Mouse (Mus musculus): ENCODE measurements at regions not wholly inside any gene's neighbourhood (a gene's known extent, or its start where the extent isn't known, plus 50 kb on each side); places are given as distances from the start of the nearest gene placed in this dataset.
"Not testable (repeated sequence)": the region's sequence is repeated elsewhere in the genome, so short reads cannot be mapped to it uniquely, and the experiment has no call there.

DNA sequence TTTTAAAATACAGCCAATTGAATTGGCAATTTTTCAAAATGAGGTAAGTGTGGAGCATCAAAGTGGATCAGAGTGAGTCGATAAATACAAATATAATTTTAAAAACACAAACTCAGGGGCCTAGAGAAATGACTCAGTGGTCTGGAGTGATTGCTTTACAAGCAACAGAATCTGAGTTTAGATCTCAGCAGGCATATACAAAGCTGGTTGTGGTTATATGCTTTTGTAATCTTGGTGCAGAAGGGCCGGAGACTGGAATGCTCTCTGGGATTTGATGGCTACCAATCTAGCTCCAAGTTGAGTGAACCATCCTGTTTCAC, 235.0 kb upstream of the Cdh8 start:
- no peak for TF ChIP-seq CTCF (IDR thresholded peaks at IDR 0.05; ENCODE audit: low read depth)
- Histone ChIP-seq H3K4me2 (ENCODE audit: low read depth, low read length) (no peak overlapping the region), H3K4me3 (ENCODE audit: low read length) (no peak overlapping the region), H3K27ac (no peak overlapping the region), H3K27me3 (ENCODE audit: insufficient read depth, low read length) (no peaks in the 10 kb centered on the region), H3K36me3 (ENCODE audit: insufficient read depth, low read length) (no peaks in the 10 kb centered on the region), H3K9me3 (ENCODE audit: low read length) (no peaks in the 10 kb centered on the region), H3K9ac (replicated peaks; ENCODE audit: low read length) (no peak overlapping the region), H3K4me1 (ENCODE audit: insufficient read depth, low read length) (no peaks in the 10 kb centered on the region)
- ATAC-seq (no peak), DNase-seq (ENCODE audit: low spot score) (no peak)
- 72% methylated on average over 2 of the region's 2 CpGs for WGBS

DNA sequence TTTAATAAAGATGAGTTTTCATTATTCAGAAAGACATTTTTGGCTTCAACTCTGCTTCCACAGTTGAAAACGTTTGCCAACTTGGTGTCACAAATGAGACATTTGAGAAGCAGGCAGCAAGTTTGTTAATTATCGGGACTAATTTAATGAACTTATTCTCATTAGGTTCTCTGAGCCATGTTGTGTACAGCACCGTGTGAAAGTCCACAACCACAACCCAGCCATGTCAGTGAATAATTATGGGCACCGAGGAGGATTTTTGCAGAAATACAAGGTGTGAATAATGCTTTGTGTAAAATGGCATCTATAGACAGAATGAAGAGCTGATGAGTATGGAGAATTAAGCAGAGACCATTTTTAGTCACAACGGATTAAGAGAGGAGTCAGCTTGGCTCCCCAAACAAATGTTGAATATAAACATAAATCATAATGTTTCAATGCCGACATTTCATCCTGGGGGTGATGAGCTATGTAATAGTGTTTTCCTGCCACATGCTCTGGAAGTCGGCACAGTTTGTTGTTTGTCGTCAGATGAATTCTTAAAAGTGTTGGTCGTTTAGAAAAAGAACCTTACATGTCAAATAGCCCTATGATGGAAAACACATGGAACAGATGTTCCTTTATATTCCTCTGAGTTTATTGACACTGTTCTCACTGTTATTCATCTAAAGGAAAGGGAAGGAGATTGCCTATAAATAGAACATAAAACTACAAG, 234.5 kb upstream of the Cdh8 start:
- Histone ChIP-seq H3K4me3 (ENCODE audit: low read length) (no peak overlapping the region), H3K36me3 (ENCODE audit: insufficient read depth, low read length) (no peaks in the 10 kb centered on the region), H3K4me2 (ENCODE audit: low read depth, low read length) (no peak overlapping the region), H3K27ac (no peak overlapping the region), H3K9ac (replicated peaks; ENCODE audit: low read length) (no peak overlapping the region), H3K9me3 (ENCODE audit: low read length) (no peaks in the 10 kb centered on the region), H3K27me3 (ENCODE audit: insufficient read depth, low read length) (no peaks in the 10 kb centered on the region), H3K4me1 (ENCODE audit: insufficient read depth, low read length) (no peaks in the 10 kb centered on the region)
- DNase-seq (ENCODE audit: low spot score) (no peak), ATAC-seq (no peak)
- 59% methylated on average over 9 of the region's 9 CpGs for WGBS
- TF ChIP-seq CTCF (IDR thresholded peaks at IDR 0.05; ENCODE audit: low read depth) = no peak

DNA sequence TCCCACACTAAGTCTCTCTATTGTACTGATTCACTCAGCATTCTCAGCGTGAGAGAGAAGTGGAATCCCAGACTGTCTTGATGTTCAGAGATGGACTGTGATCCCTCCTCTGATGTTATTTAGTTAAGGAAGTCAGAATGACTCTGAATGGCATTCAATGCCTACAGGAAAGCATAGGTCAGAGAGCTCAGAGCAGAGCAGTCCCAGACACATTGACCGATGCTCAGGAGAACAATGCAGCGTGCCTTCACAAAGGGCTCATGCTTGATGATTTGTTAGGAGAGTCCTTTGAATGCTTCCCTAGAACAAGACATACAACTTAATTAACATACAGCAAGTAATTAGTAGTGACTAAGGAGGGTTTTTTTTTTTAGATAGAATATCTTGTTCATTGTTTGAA, 224.3 kb upstream of the Cdh8 start:
- TF ChIP-seq CTCF (IDR thresholded peaks at IDR 0.05; ENCODE audit: low read depth) = no peak
- no peaks in the 10 kb centered on the region for H3K36me3 ChIP-seq (ENCODE audit: insufficient read depth, low read length)
- H3K9me3 ChIP-seq (ENCODE audit: low read length) = no peaks in the 10 kb centered on the region
- H3K4me3 ChIP-seq (ENCODE audit: low read length) = no peak overlapping the region
- H3K27ac ChIP-seq = no peak overlapping the region
- DNase-seq (ENCODE audit: low spot score) (no peak), ATAC-seq (no peak)
- WGBS = 14% methylated on average over 3 of the region's 3 CpGs
- no peak overlapping the region for H3K4me2 ChIP-seq (ENCODE audit: low read depth, low read length)
- no peaks in the 10 kb centered on the region for H3K4me1 ChIP-seq (ENCODE audit: insufficient read depth, low read length)
- no peak overlapping the region for H3K9ac ChIP-seq (replicated peaks; ENCODE audit: low read length)
- no peaks in the 10 kb centered on the region for H3K27me3 ChIP-seq (ENCODE audit: insufficient read depth, low read length)

DNA sequence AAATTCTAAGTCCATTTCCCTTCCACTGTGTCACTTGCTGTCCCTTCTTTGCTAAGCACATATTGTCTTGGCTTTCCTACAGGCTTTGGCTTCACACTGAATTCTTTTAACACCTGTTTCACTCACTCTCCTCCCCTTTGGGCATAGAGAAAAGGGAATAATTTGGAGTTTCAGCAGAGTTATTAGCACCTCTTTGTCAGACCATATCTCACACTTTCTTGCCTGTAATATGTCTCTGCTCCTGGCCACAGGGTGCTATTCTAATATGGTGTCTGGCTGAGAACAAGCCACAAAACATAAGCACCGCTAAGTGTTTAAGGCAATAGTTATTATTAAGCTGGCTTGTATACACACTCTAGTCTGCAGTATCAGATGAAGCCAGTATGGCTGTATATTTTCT, 214.7 kb upstream of the Cdh8 start:
- H3K4me1 ChIP-seq (ENCODE audit: insufficient read depth, low read length); H3K9me3 ChIP-seq (ENCODE audit: low read length); H3K9ac ChIP-seq (replicated peaks; ENCODE audit: low read length); H3K27me3 ChIP-seq (ENCODE audit: insufficient read depth, low read length); H3K4me3 ChIP-seq (ENCODE audit: low read length); H3K27ac ChIP-seq; ATAC-seq; DNase-seq (ENCODE audit: low spot score); H3K36me3 ChIP-seq (ENCODE audit: insufficient read depth, low read length); H3K4me2 ChIP-seq (ENCODE audit: low read depth, low read length): not testable (repeated sequence)
- 91% methylated on average over 1 of the region's 1 CpGs for WGBS

DNA sequence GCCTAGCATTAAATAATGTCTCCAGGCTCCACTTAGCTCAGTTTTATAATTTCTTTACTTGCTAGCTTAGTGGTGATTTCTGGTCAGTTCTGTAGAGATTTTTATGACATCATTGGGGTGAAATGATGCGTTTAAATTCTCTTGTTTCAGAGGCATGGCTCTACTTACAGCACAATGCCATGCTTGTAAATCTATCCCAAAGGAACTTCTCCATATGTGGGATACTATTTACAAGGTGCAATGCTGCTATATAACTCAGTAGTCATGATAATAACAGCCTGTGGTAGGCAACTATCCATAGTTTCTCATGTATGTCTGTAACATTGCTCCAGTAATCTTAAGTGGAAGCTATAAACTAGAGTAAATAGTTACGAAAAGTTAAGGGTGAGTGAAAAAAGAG, 205.4 kb upstream of the Cdh8 start:
- H3K27me3 ChIP-seq (ENCODE audit: insufficient read depth, low read length) = no peaks in the 10 kb centered on the region
- WGBS = 64% methylated on average over 2 of the region's 2 CpGs
- no peak overlapping the region for H3K4me2 ChIP-seq (ENCODE audit: low read depth, low read length)
- H3K4me3 ChIP-seq (ENCODE audit: low read length) = no peak overlapping the region
- no peak overlapping the region for H3K9ac ChIP-seq (replicated peaks; ENCODE audit: low read length)
- H3K4me1 ChIP-seq (ENCODE audit: insufficient read depth, low read length) = no peaks in the 10 kb centered on the region
- no peak overlapping the region for H3K27ac ChIP-seq
- no peaks in the 10 kb centered on the region for H3K9me3 ChIP-seq (ENCODE audit: low read length)
- TF ChIP-seq CTCF (IDR thresholded peaks at IDR 0.05; ENCODE audit: low read depth) = no peak
- DNase-seq (ENCODE audit: low spot score) (no peak), ATAC-seq (no peak)
- H3K36me3 ChIP-seq (ENCODE audit: insufficient read depth, low read length) = no peaks in the 10 kb centered on the region

DNA sequence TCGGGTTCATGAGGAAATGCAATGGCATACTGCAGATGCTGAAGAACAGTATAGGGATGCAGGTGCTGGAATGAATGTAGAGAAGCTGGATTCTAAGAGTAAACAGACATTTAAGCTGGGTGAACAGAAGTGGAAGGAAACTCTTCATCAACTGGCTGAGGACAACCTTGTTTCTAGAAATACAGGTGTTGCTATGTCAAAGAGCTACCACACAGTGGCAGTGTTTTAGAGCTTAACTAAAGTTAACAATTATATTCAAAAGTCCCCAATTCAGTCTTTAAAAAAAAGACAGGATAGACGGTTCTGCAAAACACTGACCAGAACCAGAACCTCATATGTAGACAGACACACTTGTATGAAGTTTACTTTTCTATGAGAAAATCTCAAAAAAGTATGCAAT, 188.1 kb upstream of the Cdh8 start:
- not testable (repeated sequence) for H3K9me3 ChIP-seq (ENCODE audit: low read length); ATAC-seq

DNA sequence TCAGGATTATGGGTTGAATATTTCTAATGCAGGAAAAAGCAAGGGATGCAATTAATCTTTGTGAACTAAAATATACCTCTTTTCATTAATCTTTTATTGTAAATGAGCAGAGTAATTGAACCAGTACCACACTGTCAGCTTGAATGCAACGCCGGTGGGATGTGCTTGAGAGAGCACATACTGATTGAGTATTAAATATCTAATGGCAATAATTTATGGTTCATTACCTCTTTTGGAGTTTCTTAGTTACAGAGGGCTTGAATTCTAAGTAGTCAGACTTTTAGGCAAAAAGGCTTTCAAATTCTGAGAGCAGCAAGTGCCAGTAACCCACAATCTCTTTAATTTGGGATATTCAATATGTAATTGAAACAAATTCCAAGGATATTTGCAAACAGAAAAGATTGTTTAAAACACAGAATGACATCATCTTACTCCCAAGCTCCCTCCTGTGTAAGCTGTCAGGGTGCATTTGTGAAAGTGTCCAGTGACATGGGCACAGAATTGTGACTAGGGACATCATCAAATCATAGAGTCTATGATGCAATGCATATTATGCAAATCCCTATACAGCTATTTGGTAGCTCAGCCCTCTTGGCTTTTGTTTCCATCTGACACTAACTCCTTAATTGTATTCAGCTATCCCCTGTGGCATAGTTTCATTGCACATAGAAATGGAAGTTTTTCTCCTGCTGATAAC, 175.2 kb upstream of the Cdh8 start:
- no peak for TF ChIP-seq CTCF (IDR thresholded peaks at IDR 0.05; ENCODE audit: low read depth)
- WGBS = 14% methylated on average over 2 of the region's 2 CpGs
- no peak for DNase-seq (ENCODE audit: low spot score)
- Histone ChIP-seq H3K9ac (replicated peaks; ENCODE audit: low read length) (no peak overlapping the region), H3K9me3 (ENCODE audit: low read length) (no peaks in the 10 kb centered on the region), H3K4me2 (ENCODE audit: low read depth, low read length) (no peak overlapping the region), H3K27me3 (ENCODE audit: insufficient read depth, low read length) (no peaks in the 10 kb centered on the region), H3K4me3 (ENCODE audit: low read length) (no peak overlapping the region), H3K36me3 (ENCODE audit: insufficient read depth, low read length) (no peaks in the 10 kb centered on the region), H3K4me1 (ENCODE audit: insufficient read depth, low read length) (no peaks in the 10 kb centered on the region), H3K27ac (no peak overlapping the region)
- 0 out of 2 replicates have a peak, but pooled peaks have one; percentile 10 for ATAC-seq

More for the DNA sequence above, 188.1 kb upstream of the Cdh8 start:
- WGBS = 57% methylated on average over 2 of the region's 2 CpGs
- not testable (repeated sequence) for H3K4me1 ChIP-seq (ENCODE audit: insufficient read depth, low read length); H3K27ac ChIP-seq; H3K27me3 ChIP-seq (ENCODE audit: insufficient read depth, low read length); H3K9ac ChIP-seq (replicated peaks; ENCODE audit: low read length); H3K4me3 ChIP-seq (ENCODE audit: low read length); H3K36me3 ChIP-seq (ENCODE audit: insufficient read depth, low read length); H3K4me2 ChIP-seq (ENCODE audit: low read depth, low read length)
- TF ChIP-seq CTCF (IDR thresholded peaks at IDR 0.05; ENCODE audit: low read depth) = peak; percentile 55
- DNase-seq (ENCODE audit: low spot score) = peak; percentile 31
